Mouse (Mus musculus) MEL (cell line): ENCODE data around the gene 1700086D15Rik.

Source experiments
- CTCF ChIP-seq, 3 experiments: IDR thresholded peaks in 2 of 3; conservative IDR thresholded peaks in 1 of 3; 2 replicates each; pipeline ENCODE4 v1.5.1; 2011 to 2012; ENCODE audit warnings: low read length in 3 of 3, low read depth in 2 of 3, mild to moderate bottlenecking in 2 of 3, improper control_type of control experiment in 1 of 3, inconsistent platforms in 1 of 3, mixed read lengths in 1 of 3, moderate library complexity in 1 of 3; ENCODE audit not compliant: control insufficient read depth in 1 of 3, insufficient read depth in 1 of 3, poor library complexity in 1 of 3, severe bottlenecking in 1 of 3
- MAX ChIP-seq: IDR thresholded peaks from 2 replicates; pipeline ENCODE4 v1.6.1; 2011; ENCODE audit warnings: low read length, improper control_type of control experiment
- MEF2A ChIP-seq: IDR thresholded peaks from 2 replicates; pipeline ENCODE4 v1.6.1; 2014; ENCODE audit warnings: low read depth, mild to moderate bottlenecking, inconsistent platforms, low read length, improper control_type of control experiment; ENCODE audit not compliant: poor library complexity, insufficient replicate concordance, severe bottlenecking; ENCODE audit errors: extremely low read depth
- USF1 ChIP-seq: IDR thresholded peaks from 2 replicates; pipeline ENCODE4 v1.6.1; 2014; ENCODE audit warnings: low read depth, mild to moderate bottlenecking, inconsistent platforms, low read length, improper control_type of control experiment, moderate library complexity
- ZKSCAN1 ChIP-seq: IDR thresholded peaks from 2 replicates; pipeline ENCODE4 v1.6.1; 2012; ENCODE audit warnings: low read depth, mild to moderate bottlenecking, inconsistent platforms, low read length, improper control_type of control experiment, moderate library complexity

DNA sequence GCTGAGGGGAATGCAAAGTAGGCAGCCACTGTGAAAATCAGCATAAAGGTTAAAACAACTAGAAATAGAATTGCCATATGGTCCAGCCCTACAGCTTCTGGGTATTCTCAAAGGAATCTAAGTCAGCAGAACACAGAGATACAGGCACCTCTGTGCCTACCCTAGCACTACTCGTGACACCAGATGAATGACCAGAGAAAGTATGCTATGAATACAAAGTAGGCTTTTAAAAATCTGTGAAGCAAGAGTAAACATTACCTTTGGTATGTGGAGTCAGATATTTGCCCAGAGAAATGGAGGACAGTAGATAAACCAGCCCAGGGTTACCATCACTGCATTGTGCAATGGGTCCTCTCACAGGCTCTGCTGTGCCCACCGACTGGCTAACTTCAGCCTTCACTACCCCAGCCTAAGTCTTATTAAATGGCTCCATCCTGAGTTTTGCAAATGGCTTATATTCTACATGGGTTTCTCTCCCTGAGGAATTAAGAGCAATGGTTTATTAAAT, 22.5 kb downstream of the 1700086D15Rik start:
- no peak for TF ChIP-seq CTCF (IDR thresholded peaks at IDR 0.05 in 2 of 3, conservative IDR thresholded peaks at IDR 0.05 in 1 of 3; ENCODE audit: control insufficient read depth in 1 of 3, insufficient read depth in 1 of 3, low read depth in 2 of 3, low read length in 3 of 3, poor library complexity in 1 of 3, severe bottlenecking in 1 of 3)
- TF ChIP-seq MEF2A, result no peak
- TF ChIP-seq ZKSCAN1, result no peak
- no peak for TF ChIP-seq MAX
- TF ChIP-seq USF1, result no peak
